Mouse (Mus musculus): ENCODE measurements around the gene Shq1.

GRCm38 (mm10) chr6:100529673-100530072 lies 141.3 kb downstream of the Shq1 start:
- no peak for TF ChIP-seq CTCF (IDR thresholded peaks at IDR 0.05; ENCODE audit: extremely low read depth, insufficient read depth, insufficient read length, insufficient replicate concordance)
- TF ChIP-seq POLR2A (IDR thresholded peaks at IDR 0.05; ENCODE audit: low read depth, low read length): no peak

All from spleen, adult 2 months (tissue).